Mouse (Mus musculus) neural tube, embryonic 15.5 days (tissue): ENCODE data around the gene Pck2. TPM values are rescaled to one million over a fixed set of nuclear protein-coding genes. Genes with fewer than 3 reads are reported as not detected.

Experiments used
- ATAC-seq: fragments of 200-750 bp; cut with Nextera tagmentation; 2 replicates; pipeline ENCODE4 v1.8.0; 2017; ENCODE audit warnings: mild to moderate bottlenecking, moderate TSS enrichment, moderate library complexity; ENCODE audit not compliant: low FRiP score
- H3K27ac ChIP-seq: fragments of 300-500 bp; sonication (generic); replicated peaks from 2 replicates; pipeline ENCODE4 v1.5.1; 2015; ENCODE audit warnings: mild to moderate bottlenecking, inconsistent platforms
- H3K27me3 ChIP-seq: fragments of 300-500 bp; sonication (generic); replicated peaks from 2 replicates; pipeline ENCODE4 v1.6.1; 2015; ENCODE audit warnings: inconsistent platforms
- H3K36me3 ChIP-seq: fragments of 300-500 bp; sonication (generic); 2 replicates; pipeline ENCODE4 v1.6.1; 2015; ENCODE audit warnings: inconsistent platforms
- H3K4me1 ChIP-seq: fragments of 300-500 bp; sonication (generic); 2 replicates; pipeline ENCODE4 v1.6.1; 2015; ENCODE audit warnings: inconsistent platforms
- H3K4me2 ChIP-seq: fragments of 300-500 bp; sonication (generic); 2 replicates; pipeline ENCODE4 v1.6.1; 2015; ENCODE audit warnings: inconsistent platforms, mild to moderate bottlenecking, moderate library complexity
- H3K4me3 ChIP-seq: fragments of 300-500 bp; sonication (generic); replicated peaks from 2 replicates; pipeline ENCODE4 v1.5.1; 2015; ENCODE audit warnings: mild to moderate bottlenecking, inconsistent platforms
- H3K9ac ChIP-seq: fragments of 300-500 bp; sonication (generic); replicated peaks from 2 replicates; pipeline ENCODE4 v1.6.1; 2015; ENCODE audit warnings: mild to moderate bottlenecking, inconsistent platforms
- H3K9me3 ChIP-seq: fragments of 300-500 bp; sonication (generic); replicated peaks from 2 replicates; pipeline ENCODE4 v1.6.1; 2016; ENCODE audit warnings: inconsistent platforms
- WGBS: fragments of 180-500 bp; shearing (Covaris S2); methylation state at CpG from one replicate; pipeline ENCODE4 v1.1.7; 2015; ENCODE audit warnings: mixed read lengths; 5-methylcytosine and 5-hydroxymethylcytosine counted together
- polyA plus RNA-seq: library from polyadenylated mRNA; unstranded; fragments of >200 nt; fragmentation: Nextera tagmentation; extraction: Ambion mirVana; gene quantifications from 2 replicates; pipeline ENCODE4 v1.2.1, GENCODE M21; 2015

Pck2 gene
- polyA plus RNA-seq, result 30.5 and 30.9 TPM in 2 replicates

DNA sequence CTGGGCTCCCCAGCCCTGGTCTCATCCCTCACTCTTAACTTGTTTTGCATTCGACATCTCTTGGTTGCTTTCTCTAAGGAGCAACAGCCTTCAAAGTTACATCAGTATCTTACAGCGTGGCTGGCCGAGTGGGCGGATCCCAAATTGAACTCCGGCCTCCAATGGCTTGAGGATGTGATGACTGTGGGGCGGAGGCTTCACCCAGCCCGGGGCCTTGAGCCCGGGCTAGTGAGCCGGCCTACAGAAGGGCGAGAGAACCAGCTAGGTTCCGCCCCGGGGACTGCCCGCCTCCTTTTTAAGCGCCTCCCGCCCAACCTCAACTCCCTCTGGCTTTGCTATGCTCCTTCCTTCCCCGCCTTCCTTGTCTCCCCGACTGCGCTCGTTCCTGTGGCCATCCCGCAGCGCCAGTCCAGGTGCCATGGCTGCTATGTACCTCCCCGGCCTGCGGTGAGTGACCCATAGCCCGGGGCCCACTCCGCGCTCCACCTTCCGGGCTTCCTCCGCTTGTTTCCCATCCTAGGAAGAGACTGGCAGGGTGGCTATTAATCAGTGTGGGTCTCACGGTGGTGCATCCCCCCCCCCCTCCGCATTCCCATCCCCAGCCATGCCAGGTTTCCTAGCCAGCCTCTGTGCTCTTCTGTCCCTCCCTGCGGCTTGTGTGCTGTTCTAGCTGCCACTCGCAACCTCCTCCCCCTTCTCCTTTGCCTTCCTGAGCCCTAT is at the start of gene Pck2:
Pck2 (plus strand) TSS at position 200 of the 720 bp plus-strand sequence.
- ATAC-seq, result peak; percentile 86
- WGBS, result under 1% methylated on average over 32 of the region's 32 CpGs

DNA sequence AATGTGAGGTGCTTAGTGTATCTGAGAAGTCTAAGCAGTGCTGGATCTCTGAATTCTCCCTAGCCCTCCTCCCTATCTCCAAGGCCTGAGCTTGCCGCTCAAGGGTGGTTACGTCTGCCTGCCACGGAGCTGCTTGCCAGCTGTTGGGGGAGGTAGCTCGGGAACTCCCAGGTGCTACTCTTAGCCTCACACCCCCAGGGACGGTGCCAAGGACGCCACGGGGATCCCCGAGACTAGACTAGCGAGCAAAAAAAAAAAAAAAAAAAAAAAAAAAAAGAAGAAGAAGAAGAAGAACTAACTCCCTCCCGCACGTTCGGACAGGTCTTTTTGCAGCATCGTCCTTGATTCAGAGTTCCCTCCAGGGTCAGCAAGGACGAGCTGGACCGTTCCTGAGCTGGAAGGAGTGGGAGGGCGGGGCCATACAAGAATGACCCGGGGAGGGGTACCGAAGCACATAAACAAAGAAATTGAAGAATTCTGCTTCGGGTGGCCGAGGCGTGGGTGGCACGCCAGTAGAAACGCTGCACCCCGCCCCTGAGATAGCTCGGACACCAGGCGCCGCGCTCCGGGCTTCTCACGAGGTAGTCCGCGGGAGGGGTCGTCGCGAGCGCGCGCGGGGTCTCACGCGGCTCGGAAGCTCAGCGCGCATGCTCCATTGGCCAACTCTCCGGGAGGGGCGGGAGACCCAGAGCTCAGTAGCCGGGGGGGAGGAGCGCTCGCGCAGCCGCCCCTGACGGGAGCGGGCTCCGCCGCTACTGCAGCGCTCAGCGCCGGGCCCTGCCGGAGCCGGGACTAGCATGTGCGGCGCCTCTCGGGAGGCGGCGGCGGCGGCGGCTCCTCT is 49.5 kb upstream of the Pck2 start, which contains the start of gene Carmil3:
Carmil3 (plus strand) TSS at position 291 of the 841 bp plus-strand sequence.
- Histone ChIP-seq H3K4me1 (peaks cover 19% of the 10 kb centered on the region), H3K27me3 (no peaks in the 10 kb centered on the region), H3K36me3 (peaks cover 24% of the 10 kb centered on the region), H3K4me2 (peak within 1 kb of the TSS; percentile 77), H3K4me3 (peak within 1 kb of the TSS; percentile 84), H3K9ac (peak within 1 kb of the TSS; percentile 90), H3K9me3 (no peaks in the 10 kb centered on the region), H3K27ac (peak within 1 kb of the TSS; percentile 95)
- ATAC-seq, result peak; percentile 93
- under 1% methylated on average over 67 of the region's 68 CpGs for whole genome bisulfite sequencing

More for the DNA sequence above, at the start of gene Pck2:
- Histone ChIP-seq H3K9me3 (no peaks in the 10 kb centered on the region), H3K27me3 (0 out of 2 replicates have a peak, but pooled peaks cover 2% of the 10 kb centered on the region), H3K27ac (peak within 1 kb of the TSS; percentile 93), H3K4me2 (peak within 1 kb of the TSS; percentile 80), H3K36me3 (peaks cover 20% of the 10 kb centered on the region), H3K4me3 (peak within 1 kb of the TSS; percentile 59), H3K9ac (peak within 1 kb of the TSS; percentile 76), H3K4me1 (peaks cover 32% of the 10 kb centered on the region)

DNA sequence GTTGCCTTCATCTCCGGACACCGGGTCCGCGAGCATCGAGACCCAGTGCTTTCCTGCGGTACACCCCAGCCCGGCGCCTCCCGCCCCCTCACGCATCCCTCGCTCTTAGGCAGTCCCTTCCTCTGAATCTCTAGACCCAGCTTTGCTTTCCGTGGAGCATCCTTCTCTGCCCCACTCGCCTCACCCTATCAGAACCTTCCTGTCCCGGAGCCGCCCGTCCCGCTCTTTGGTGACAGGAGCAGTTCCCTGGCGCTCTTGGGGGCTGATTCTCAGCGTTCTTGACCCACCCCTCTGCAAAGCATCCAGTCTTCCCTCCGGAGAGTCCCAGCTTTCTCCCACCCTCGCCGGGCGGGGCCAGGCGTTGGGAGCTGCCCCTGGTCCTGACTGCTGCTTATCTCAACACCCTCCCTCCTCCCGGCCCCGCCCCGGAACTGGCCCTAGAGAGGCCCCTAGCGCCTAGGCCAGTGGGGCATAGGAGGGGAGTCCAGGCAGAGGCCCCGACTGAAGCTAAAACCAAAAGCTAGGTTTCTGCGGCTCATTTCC is 48.7 kb upstream of the Pck2 start:
- Histone ChIP-seq H3K9me3 (no peaks in the 10 kb centered on the region), H3K27ac (peak overlapping the region; percentile 95), H3K4me1 (peaks cover 19% of the 10 kb centered on the region), H3K4me3 (peak overlapping the region; percentile 84), H3K36me3 (peaks cover 27% of the 10 kb centered on the region), H3K9ac (peak overlapping the region; percentile 90), H3K4me2 (peak overlapping the region; percentile 77), H3K27me3 (no peaks in the 10 kb centered on the region)
- peak; percentile 76 for ATAC-seq
- under 1% methylated on average over 29 of the region's 30 CpGs for WGBS

DNA sequence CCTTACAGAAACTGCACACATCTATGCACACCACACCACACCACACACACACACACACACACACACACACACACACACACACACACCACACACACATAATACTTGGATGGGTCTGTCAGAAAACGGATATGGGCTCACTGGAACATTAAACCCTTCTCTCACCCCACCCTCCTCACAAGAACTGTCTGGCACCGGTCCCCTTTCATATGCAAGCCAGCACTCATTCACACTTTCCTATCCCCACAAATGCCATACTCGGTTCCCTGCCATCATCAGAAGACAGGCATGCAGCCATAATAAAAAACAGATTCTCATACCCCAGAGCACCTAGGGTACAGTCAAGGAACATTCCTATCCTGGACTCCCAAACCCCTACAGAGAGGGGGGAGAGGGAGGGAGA is 48.0 kb upstream of the Pck2 start:
- H3K9ac ChIP-seq, result peak overlapping the region; percentile 90
- no peak overlapping the region for H3K27ac ChIP-seq
- no peaks in the 10 kb centered on the region for H3K27me3 ChIP-seq
- peaks cover 32% of the 10 kb centered on the region for H3K36me3 ChIP-seq
- peaks cover 19% of the 10 kb centered on the region for H3K4me1 ChIP-seq
- peak overlapping the region; percentile 77 for H3K4me2 ChIP-seq
- peak overlapping the region; percentile 84 for H3K4me3 ChIP-seq
- no peak for ATAC-seq
- no peaks in the 10 kb centered on the region for H3K9me3 ChIP-seq
- 34% methylated on average over 3 of the region's 3 CpGs for WGBS

DNA sequence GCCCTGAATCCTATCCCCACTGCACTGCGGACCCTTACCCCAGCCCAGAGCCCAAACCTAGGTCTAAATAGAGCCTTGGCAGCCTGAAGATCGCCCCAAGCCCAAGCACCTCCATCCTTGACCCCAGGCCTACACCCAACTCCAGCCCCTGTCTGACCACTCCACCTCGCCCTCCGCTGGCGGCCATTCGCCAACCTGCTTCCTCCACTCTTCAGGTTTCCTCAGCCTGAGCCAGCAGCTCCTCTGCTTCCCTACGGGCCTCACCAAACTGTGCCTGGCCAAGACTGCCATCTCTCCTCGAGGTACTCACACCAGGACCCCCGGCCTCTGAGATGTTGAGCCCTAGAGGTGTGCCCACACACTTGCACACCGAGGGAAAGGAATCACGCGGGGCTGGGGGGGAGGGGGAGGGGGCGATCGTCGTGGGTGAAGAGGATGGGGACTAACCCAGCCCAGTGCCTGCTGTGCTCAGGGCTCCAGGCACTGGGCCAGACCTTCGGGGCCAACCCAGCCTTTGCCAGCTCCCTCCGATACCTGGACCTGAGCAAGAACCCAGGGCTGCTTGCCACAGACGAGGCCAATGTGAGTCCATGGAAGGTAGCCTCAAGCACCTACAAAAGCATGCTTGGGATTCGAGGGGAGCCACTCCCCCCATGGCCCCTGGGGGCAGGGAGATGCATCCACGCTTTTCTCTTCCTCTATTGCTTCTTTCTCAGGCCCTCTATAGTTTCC is 44.4 kb upstream of the Pck2 start:
- ATAC-seq, result no peak
- no peak overlapping the region for H3K9ac ChIP-seq
- no peak overlapping the region for H3K4me2 ChIP-seq
- peaks cover 60% of the 10 kb centered on the region for H3K36me3 ChIP-seq
- H3K4me3 ChIP-seq, result no peak overlapping the region
- WGBS, result 67% methylated on average over 20 of the region's 20 CpGs
- no peaks in the 10 kb centered on the region for H3K27me3 ChIP-seq
- no peak overlapping the region for H3K27ac ChIP-seq
- H3K9me3 ChIP-seq, result no peaks in the 10 kb centered on the region
- peaks cover 16% of the 10 kb centered on the region for H3K4me1 ChIP-seq

DNA sequence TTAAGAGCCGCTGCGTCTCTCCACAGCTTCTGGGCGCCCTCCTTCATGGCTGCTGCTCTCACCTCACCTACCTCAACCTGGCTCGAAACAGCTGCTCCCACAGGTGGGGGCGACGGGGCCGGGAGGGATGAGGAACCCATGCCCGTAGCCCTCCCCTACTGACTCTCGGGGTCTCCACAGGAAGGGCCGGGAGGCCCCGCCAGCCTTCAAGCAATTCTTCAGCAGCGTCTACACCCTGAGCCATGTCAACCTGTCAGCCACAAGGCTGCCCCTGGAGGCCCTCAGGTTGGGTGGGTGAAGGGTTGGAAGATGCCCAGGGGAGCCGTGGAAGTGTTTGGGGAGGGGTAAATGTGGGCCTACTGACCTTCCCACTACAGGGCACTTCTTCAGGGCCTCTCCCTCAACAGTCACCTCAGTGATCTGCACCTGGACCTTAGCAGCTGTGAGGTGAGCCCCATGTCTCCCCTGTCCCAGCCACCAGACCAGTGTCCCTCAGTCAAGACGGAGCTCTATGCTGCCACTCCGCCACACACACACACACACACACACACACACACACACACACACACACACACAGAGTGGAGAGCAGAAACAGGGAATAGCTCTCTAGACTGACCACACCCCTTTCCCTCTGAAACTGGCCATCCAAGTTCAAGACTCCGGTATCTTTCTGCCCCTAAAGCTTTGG is 43.2 kb upstream of the Pck2 start:
- Histone ChIP-seq H3K9ac (no peak overlapping the region), H3K4me3 (no peak overlapping the region), H3K9me3 (no peaks in the 10 kb centered on the region), H3K4me1 (peaks cover 12% of the 10 kb centered on the region; the same call in 1 of the 2 replicates), H3K36me3 (peaks cover 72% of the 10 kb centered on the region), H3K27me3 (no peaks in the 10 kb centered on the region), H3K27ac (no peak overlapping the region), H3K4me2 (no peak overlapping the region)
- ATAC-seq, result 0 out of 2 replicates have a peak, but pooled peaks have one; percentile 5
- WGBS, result 75% methylated on average over 16 of the region's 16 CpGs

DNA sequence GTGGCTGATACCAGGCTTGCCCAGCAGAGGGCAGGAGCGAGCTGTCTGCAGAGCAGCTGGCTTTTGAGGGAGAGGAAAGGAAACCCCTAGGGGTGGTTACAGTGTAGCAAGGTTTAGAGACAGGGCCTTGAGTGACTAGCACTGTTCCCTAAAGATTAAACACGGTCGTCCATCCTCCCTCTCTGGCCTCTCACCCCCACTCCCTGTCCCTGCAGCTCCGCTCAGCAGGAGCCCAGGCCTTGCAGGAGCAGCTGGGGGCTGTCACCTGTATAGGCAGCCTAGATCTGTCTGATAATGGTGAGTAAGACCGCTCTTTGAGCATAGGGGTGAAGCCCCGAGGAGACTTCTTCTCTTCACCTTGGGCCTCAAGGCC is 42.6 kb upstream of the Pck2 start:
- peaks cover 8% of the 10 kb centered on the region; the same call in 1 of the 2 replicates for H3K4me1 ChIP-seq
- no peak overlapping the region for H3K4me3 ChIP-seq
- H3K27ac ChIP-seq, result no peak overlapping the region
- H3K9me3 ChIP-seq, result no peaks in the 10 kb centered on the region
- no peaks in the 10 kb centered on the region for H3K27me3 ChIP-seq
- peak; percentile 43; the same call in 1 of the 2 replicates for ATAC-seq
- peaks cover 78% of the 10 kb centered on the region for H3K36me3 ChIP-seq
- WGBS, result 42% methylated on average over 6 of the region's 6 CpGs
- no peak overlapping the region for H3K4me2 ChIP-seq
- no peak overlapping the region for H3K9ac ChIP-seq

DNA sequence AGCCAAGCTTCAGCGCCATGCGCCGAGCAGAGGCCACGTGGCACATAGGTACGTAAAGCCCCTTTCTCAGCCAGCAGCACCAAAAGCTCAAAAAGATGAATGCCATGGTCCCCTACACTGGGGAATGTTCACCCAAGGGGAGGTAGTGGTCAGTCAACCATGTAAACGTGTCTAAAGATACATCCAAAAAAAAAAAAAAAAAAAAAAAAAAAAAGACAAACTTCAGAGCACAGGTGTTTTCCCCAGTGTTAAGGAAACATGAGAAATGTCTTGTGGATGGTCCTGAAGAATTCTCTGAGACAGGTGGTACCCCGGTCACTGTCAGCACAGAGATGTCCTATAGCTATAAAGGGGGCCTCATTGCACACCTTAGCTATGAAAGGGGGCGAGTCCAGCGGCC is 34.5 kb upstream of the Pck2 start:
- Histone ChIP-seq H3K27me3 (no peaks in the 10 kb centered on the region), H3K4me1 (peaks cover 8% of the 10 kb centered on the region; the same call in 1 of the 2 replicates), H3K36me3 (peaks cover 40% of the 10 kb centered on the region), H3K4me2 (no peak overlapping the region), H3K4me3 (no peak overlapping the region), H3K9me3 (no peaks in the 10 kb centered on the region), H3K9ac (no peak overlapping the region), H3K27ac (no peak overlapping the region)
- no peak for ATAC-seq
- WGBS, result 86% methylated on average over 9 of the region's 9 CpGs

DNA sequence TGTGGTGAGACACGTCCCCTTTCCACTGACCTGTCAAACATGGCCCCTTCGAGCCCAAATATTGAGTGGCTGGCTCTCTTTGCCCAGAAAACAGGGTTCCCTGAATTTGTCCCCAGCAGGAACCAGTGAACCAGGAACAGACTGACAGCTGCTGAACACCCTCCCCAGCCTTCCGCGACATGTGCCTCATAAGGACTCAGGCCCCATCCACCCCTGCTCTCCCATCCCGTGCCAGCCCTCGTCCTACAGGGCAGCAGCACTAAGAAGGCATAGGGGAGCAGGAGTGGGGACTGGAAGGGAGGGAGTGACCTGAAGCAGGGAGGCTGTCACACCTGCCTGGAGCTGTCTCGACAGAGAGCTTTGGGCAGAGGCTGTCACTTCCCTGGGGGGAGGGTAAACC is 32.3 kb upstream of the Pck2 start:
- WGBS, result 57% methylated on average over 7 of the region's 7 CpGs
- no peak overlapping the region for H3K4me3 ChIP-seq
- ATAC-seq, result no peak

DNA sequence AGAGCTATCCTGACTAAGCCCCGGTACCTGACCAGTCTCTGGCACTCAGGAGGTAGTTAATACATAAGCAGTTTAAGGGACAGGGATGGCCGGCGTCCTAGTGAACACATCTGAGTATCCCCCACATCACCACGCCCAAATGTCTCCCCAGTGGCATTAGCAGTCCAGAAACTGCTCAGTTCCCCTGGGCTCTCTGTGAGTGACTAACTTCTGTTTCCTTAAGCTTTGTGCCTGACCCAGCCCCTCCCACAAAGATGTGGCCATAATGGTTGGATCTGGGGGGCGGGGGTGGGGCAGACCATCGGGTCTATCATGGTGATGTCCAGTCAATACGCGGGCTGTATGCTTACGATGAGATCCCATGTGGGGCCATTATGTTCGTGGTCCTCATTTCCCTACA is 30.5 kb upstream of the Pck2 start:
- ATAC-seq, result no peak
- peaks cover 13% of the 10 kb centered on the region; the same call in 1 of the 2 replicates for H3K36me3 ChIP-seq
- peaks cover 19% of the 10 kb centered on the region; the same call in 1 of the 2 replicates for H3K4me1 ChIP-seq
- H3K27me3 ChIP-seq, result no peaks in the 10 kb centered on the region
- no peak overlapping the region for H3K4me2 ChIP-seq
- no peak overlapping the region for H3K4me3 ChIP-seq
- H3K9ac ChIP-seq, result no peak overlapping the region
- no peak overlapping the region for H3K27ac ChIP-seq
- WGBS, result 74% methylated on average over 10 of the region's 10 CpGs
- H3K9me3 ChIP-seq, result no peaks in the 10 kb centered on the region

More for the DNA sequence above, 32.3 kb upstream of the Pck2 start:
- Histone ChIP-seq H3K27ac (no peak overlapping the region), H3K4me1 (peaks cover 19% of the 10 kb centered on the region; the same call in 1 of the 2 replicates), H3K4me2 (no peak overlapping the region), H3K9me3 (no peaks in the 10 kb centered on the region), H3K36me3 (peaks cover 22% of the 10 kb centered on the region), H3K9ac (no peak overlapping the region), H3K27me3 (no peaks in the 10 kb centered on the region)
